Mouse (Mus musculus): ENCODE results near the gene Tex19.1. TPM values are rescaled to one million over a fixed set of nuclear protein-coding genes. Genes with fewer than 3 reads are reported as not detected.
A peak's percentile ranks its signal among the peaks of the same experiment; 100 is the strongest.
"Not testable (repeated sequence)": the region's sequence is repeated elsewhere in the genome, so short reads cannot be mapped to it uniquely, and the experiment has no call there.

The Tex19.1 gene
- not detected for total RNA-seq (2021)
- long read RNA-seq, experiment 1: 0 reads
- long read RNA-seq, experiment 2: 0 reads

- DNase-seq: no peak
Observed at GRCm38 (mm10) chr11:121145865-121146264, at the start of gene Tex19.1. Gene Tex19.1, plus strand, starts transcription at chr11:121146143.

- DNase-seq: no peak
Observed at GRCm38 (mm10) chr11:121099762-121100161, 46.2 kb upstream of the Tex19.1 start.

- peak in 1 of 2 experiments; percentile 24 for DNase-seq
Observed at GRCm38 (mm10) chr11:121100692-121101091, 45.3 kb upstream of the Tex19.1 start.

GRCm38 (mm10) chr11:121101124-121101805 is 44.7 kb upstream of the Tex19.1 start:
- DNase-seq: no peak

GRCm38 (mm10) chr11:121107242-121107641 is 38.7 kb upstream of the Tex19.1 start:
- not testable (repeated sequence) for DNase-seq

GRCm38 (mm10) chr11:121108061-121108460 is 37.9 kb upstream of the Tex19.1 start:
- peak in 1 of 2 experiments; percentile 39 for DNase-seq

- peak; percentile 58 to 74 for DNase-seq
Observed at GRCm38 (mm10) chr11:121109986-121110385, 36.0 kb upstream of the Tex19.1 start.

- DNase-seq: peak; percentile 76 to 80
Observed at GRCm38 (mm10) chr11:121111051-121111450, 34.9 kb upstream of the Tex19.1 start.

- DNase-seq: peak in 1 of 2 experiments; percentile 41
Observed at GRCm38 (mm10) chr11:121111601-121112000, 34.3 kb upstream of the Tex19.1 start.

GRCm38 (mm10) chr11:121112091-121112775 is 33.7 kb upstream of the Tex19.1 start:
- DNase-seq: peak; percentile 82 to 87

GRCm38 (mm10) chr11:121118106-121118505 is 27.8 kb upstream of the Tex19.1 start:
- no peak for DNase-seq

- DNase-seq: no peak
Observed at GRCm38 (mm10) chr11:121118577-121118976, 27.4 kb upstream of the Tex19.1 start, which contains the start of gene Tex19.2. Gene Tex19.2, minus strand, starts transcription at chr11:121118677.

GRCm38 (mm10) chr11:121121151-121121550 is 24.8 kb upstream of the Tex19.1 start:
- DNase-seq: peak in 1 of 2 experiments; percentile 46

GRCm38 (mm10) chr11:121122024-121122670 is 23.8 kb upstream of the Tex19.1 start:
- no peak for DNase-seq

- no peak for DNase-seq
Observed at GRCm38 (mm10) chr11:121123438-121123837, 22.5 kb upstream of the Tex19.1 start.

GRCm38 (mm10) chr11:121125522-121126172 is 20.3 kb upstream of the Tex19.1 start:
- no peak for DNase-seq

- peak in 1 of 2 experiments; percentile 35 for DNase-seq
Observed at GRCm38 (mm10) chr11:121126395-121126794, 19.5 kb upstream of the Tex19.1 start.

GRCm38 (mm10) chr11:121127441-121127840 is 18.5 kb upstream of the Tex19.1 start:
- DNase-seq: no peak

GRCm38 (mm10) chr11:121129616-121130015 is 16.3 kb upstream of the Tex19.1 start:
- no peak for DNase-seq

GRCm38 (mm10) chr11:121134600-121134999 is 11.3 kb upstream of the Tex19.1 start:
- DNase-seq: no peak

- no peak for DNase-seq
Observed at GRCm38 (mm10) chr11:121137682-121138081, 8.3 kb upstream of the Tex19.1 start.

GRCm38 (mm10) chr11:121138732-121139131 is 7.2 kb upstream of the Tex19.1 start:
- peak in 1 of 2 experiments; percentile 43 for DNase-seq
